In the genomic region with DNA sequence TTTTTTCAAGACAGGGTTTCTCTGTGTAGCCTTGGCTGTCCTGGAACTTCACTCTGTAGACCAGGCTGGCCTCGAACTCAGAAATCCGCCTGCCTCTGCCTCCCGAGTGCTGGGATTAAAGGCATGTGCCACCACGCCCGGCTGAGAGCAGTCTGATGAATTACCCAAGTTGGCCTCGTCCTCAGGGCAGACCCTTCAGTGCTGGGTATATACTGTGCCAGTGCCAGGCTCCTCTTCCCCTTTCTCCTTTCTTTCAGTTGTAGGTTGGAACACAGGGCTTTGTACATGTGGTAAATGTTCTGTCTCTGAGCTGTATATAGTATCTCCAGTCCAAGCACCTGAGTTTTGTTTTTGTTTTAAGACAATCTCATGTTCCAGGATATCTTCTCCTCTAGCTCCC, we compare ENCODE assay signal across 9 mouse cellular contexts. TPM values are rescaled to one million over a fixed set of nuclear protein-coding genes. Genes with fewer than 3 reads are reported as not detected.
DNase-seq lines count a peak whose midpoint lies in the region; ATAC-seq and TF ChIP-seq lines count a peak whose summit lies in the region.
"Had no signal": no experiment of that assay in that cellular context is flagged by ENCODE, and none has a peak within 500 bp of the region (broad histone marks: within the 10 kb centered on the region; RNA-seq: fewer than 3 reads in every experiment).

No protein-coding gene starts in this region.

- no peak for ATAC-seq in kidney, embryonic 15.5 days (replicated peaks; ENCODE audit: low FRiP score)
- ATAC-seq in hindbrain, postnatal 0 days = no peak
- ATAC-seq in midbrain, postnatal 0 days (ENCODE audit: low FRiP score) = no peak
- ATAC-seq: activated CD4-positive, CD25-positive, alpha-beta regulatory T cell, adult 4 months had no signal

- no peak for TF ChIP-seq CTCF in bone marrow macrophage, adult 2 months (IDR thresholded peaks at IDR 0.05; ENCODE audit: low read depth, low read length)
- no peak for TF ChIP-seq CTCF in hindbrain, postnatal 0 days (IDR thresholded peaks at IDR 0.05; ENCODE audit: low read depth)
- TF ChIP-seq CTCF in midbrain, postnatal 0 days (IDR thresholded peaks at IDR 0.05) = no peak
- no peak for TF ChIP-seq CTCF in thymus, adult 2 months (IDR thresholded peaks at IDR 0.05; ENCODE audit: borderline replicate concordance, control insufficient read depth, extremely low read depth, insufficient read depth, low read length, poor library complexity)

- no peak for TF ChIP-seq POLR2A in bone marrow macrophage, adult 2 months (IDR thresholded peaks at IDR 0.05; ENCODE audit: borderline replicate concordance, low read depth, low read length)
- TF ChIP-seq POLR2A in thymus, adult 2 months (IDR thresholded peaks at IDR 0.05; ENCODE audit: control insufficient read depth, extremely low read depth, insufficient read depth, low read length, poor library complexity) = no peak

- DNase-seq in kidney, postnatal 36 days = no peak
- no peak for DNase-seq in hindbrain, postnatal 0 days (ENCODE audit: low spot score)
- DNase-seq in midbrain, postnatal 0 days (ENCODE audit: low spot score) = no peak
- DNase-seq in adrenal gland, postnatal 36 days = no peak
- no peak for DNase-seq in thymus, adult 2 months
- no peak for DNase-seq in layer of hippocampus, postnatal 25 days (ENCODE audit: extremely low spot score in 1 of 2, low spot score in 1 of 2)

- H3K27me3 ChIP-seq in kidney, embryonic 15.5 days = no peaks in the 10 kb centered on the region
- no peaks in the 10 kb centered on the region for H3K27me3 ChIP-seq in hindbrain, postnatal 0 days (ENCODE audit: insufficient read depth, low read length)
- no peaks in the 10 kb centered on the region for H3K27me3 ChIP-seq in midbrain, postnatal 0 days (ENCODE audit: insufficient read depth, low read length)
- no peaks in the 10 kb centered on the region for H3K27me3 ChIP-seq in thymus, adult 2 months (ENCODE audit: control insufficient read depth, insufficient read depth, low read length)

- 65% methylated on average over 6 of the region's 6 CpGs for WGBS in kidney, embryonic 15.5 days
- 67% methylated on average over 6 of the region's 6 CpGs for WGBS in hindbrain, postnatal 0 days
- 76% methylated on average over 6 of the region's 6 CpGs for WGBS in midbrain, postnatal 0 days
- 51% methylated on average over 6 of the region's 6 CpGs for WGBS in thymus, adult 2 months

- peak overlapping the region; percentile 78 for H3K4me2 ChIP-seq in kidney, embryonic 15.5 days
- peak overlapping the region; percentile 97 for H3K4me2 ChIP-seq in hindbrain, postnatal 0 days (ENCODE audit: low read depth, low read length)
- peak overlapping the region; percentile 79 for H3K4me2 ChIP-seq in midbrain, postnatal 0 days (ENCODE audit: low read depth, low read length, poor library complexity, severe bottlenecking)

- peak overlapping the region; percentile 80 for H3K4me3 ChIP-seq in kidney, embryonic 15.5 days (replicated peaks)
- H3K4me3 ChIP-seq in bone marrow macrophage, adult 2 months (ENCODE audit: insufficient read depth, low read length) = peak overlapping the region; percentile 46
- H3K4me3 ChIP-seq in hindbrain, postnatal 0 days (ENCODE audit: low read length) = peak overlapping the region; percentile 86; the same call in 1 of the 2 replicates
- no peak overlapping the region for H3K4me3 ChIP-seq in midbrain, postnatal 0 days (ENCODE audit: low read depth, low read length)
- H3K4me3 ChIP-seq in thymus, adult 2 months (ENCODE audit: control insufficient read depth, insufficient read depth, low read length) = no peak overlapping the region

- no peak overlapping the region for H3K9ac ChIP-seq in kidney, embryonic 15.5 days
- no peak overlapping the region for H3K9ac ChIP-seq in hindbrain, postnatal 0 days (replicated peaks; ENCODE audit: low read length)
- H3K9ac ChIP-seq in midbrain, postnatal 0 days (replicated peaks; ENCODE audit: low read length, poor library complexity, severe bottlenecking) = no peak overlapping the region

- H3K36me3 ChIP-seq in kidney, embryonic 15.5 days = no peaks in the 10 kb centered on the region
- no peaks in the 10 kb centered on the region for H3K36me3 ChIP-seq in hindbrain, postnatal 0 days (ENCODE audit: insufficient read depth, low read length)
- no peaks in the 10 kb centered on the region for H3K36me3 ChIP-seq in midbrain, postnatal 0 days (ENCODE audit: insufficient read depth, low read length)
- no peaks in the 10 kb centered on the region for H3K36me3 ChIP-seq in thymus, adult 2 months (ENCODE audit: control insufficient read depth, insufficient read depth, low read length)

- H3K9me3 ChIP-seq in kidney, embryonic 15.5 days (replicated peaks) = no peaks in the 10 kb centered on the region
- H3K9me3 ChIP-seq in hindbrain, postnatal 0 days (ENCODE audit: low read length) = no peaks in the 10 kb centered on the region
- H3K9me3 ChIP-seq in midbrain, postnatal 0 days (ENCODE audit: low read length) = no peaks in the 10 kb centered on the region

- no peak overlapping the region for H3K27ac ChIP-seq in kidney, embryonic 15.5 days
- no peak overlapping the region for H3K27ac ChIP-seq in bone marrow macrophage, adult 2 months (ENCODE audit: insufficient read depth, low read depth, low read length)
- H3K27ac ChIP-seq in hindbrain, postnatal 0 days = no peak overlapping the region
- H3K27ac ChIP-seq in midbrain, postnatal 0 days (ENCODE audit: low read depth, low read length) = no peak overlapping the region
- no peak overlapping the region for H3K27ac ChIP-seq in thymus, adult 2 months (ENCODE audit: control insufficient read depth, insufficient read depth, low read length)

- peaks cover 35% of the 10 kb centered on the region for H3K4me1 ChIP-seq in kidney, embryonic 15.5 days
- H3K4me1 ChIP-seq in bone marrow macrophage, adult 2 months (ENCODE audit: control insufficient read depth, insufficient read depth, low read length) = peaks cover 14% of the 10 kb centered on the region
- no peaks in the 10 kb centered on the region for H3K4me1 ChIP-seq in hindbrain, postnatal 0 days (ENCODE audit: insufficient read depth, low read length)
- H3K4me1 ChIP-seq in midbrain, postnatal 0 days (ENCODE audit: insufficient read depth, low read length) = peaks cover 4% of the 10 kb centered on the region
- peaks cover 14% of the 10 kb centered on the region for H3K4me1 ChIP-seq in thymus, adult 2 months (replicated peaks; ENCODE audit: control insufficient read depth, insufficient read depth, low read length)

RNA-seq across cellular contexts. Expression of a gene that starts 1.7 kb away (rescaled TPM):
- polyA plus RNA-seq in kidney, embryonic 15.5 days (2015; fragmentation: Nextera tagmentation; extraction: Ambion mirVana) = 38.3 and 39.0 TPM in 2 replicates
- polyA plus RNA-seq in bone marrow macrophage, adult 2 months (2012; ENCODE audit: insufficient read depth, insufficient read length, missing spikeins) = 49.3 and 50.2 TPM in 2 replicates
- total RNA-seq in hindbrain, postnatal 0 days (2014; rRNA removed) = 33.6 and 35.2 TPM in 2 replicates
- 24.9 and 26.5 TPM in 2 replicates for polyA plus RNA-seq in hindbrain, postnatal 0 days (2015; fragmentation: Nextera tagmentation; extraction: Ambion mirVana)
- 36.7 and 41.8 TPM in 2 replicates for total RNA-seq in midbrain, postnatal 0 days (2014; rRNA removed)
- 24.0 and 30.8 TPM in 2 replicates for polyA plus RNA-seq in midbrain, postnatal 0 days (2015; fragmentation: Nextera tagmentation; extraction: Ambion mirVana)
- total RNA-seq in adrenal gland, postnatal 36 days (2021) = 10 to 100 TPM; 46.6 to 58.6 TPM
- 25.4 and 27.4 TPM in 2 replicates for polyA plus RNA-seq in thymus, adult 2 months (2012; rRNA removed)
- total RNA-seq in layer of hippocampus, postnatal 25 days (2021) = 10 to 100 TPM; 55.7 to 63.8 TPM

RNA-seq across cellular contexts. Expression of a gene that starts 30.2 kb away (rescaled TPM):
- 27.8 and 30.2 TPM in 2 replicates for polyA plus RNA-seq in kidney, embryonic 15.5 days (2015; fragmentation: Nextera tagmentation; extraction: Ambion mirVana)
- polyA plus RNA-seq in bone marrow macrophage, adult 2 months (2012; ENCODE audit: insufficient read depth, insufficient read length, missing spikeins) = 39.0 and 40.3 TPM in 2 replicates
- 11.3 and 17.4 TPM in 2 replicates for total RNA-seq in hindbrain, postnatal 0 days (2014; rRNA removed)
- 6.1 and 6.7 TPM in 2 replicates for polyA plus RNA-seq in hindbrain, postnatal 0 days (2015; fragmentation: Nextera tagmentation; extraction: Ambion mirVana)
- 6.3 and 10.9 TPM in 2 replicates for total RNA-seq in midbrain, postnatal 0 days (2014; rRNA removed)
- polyA plus RNA-seq in midbrain, postnatal 0 days (2015; fragmentation: Nextera tagmentation; extraction: Ambion mirVana) = 4.0 and 5.0 TPM in 2 replicates
- 10 to 100 TPM; 32.8 to 43.2 TPM for total RNA-seq in adrenal gland, postnatal 36 days (2021)
- 53.0 and 59.8 TPM in 2 replicates for polyA plus RNA-seq in thymus, adult 2 months (2012; rRNA removed)
- 1 to 10 TPM; 6.8 to 7.8 TPM for total RNA-seq in layer of hippocampus, postnatal 25 days (2021)

RNA-seq across cellular contexts. Expression of a gene that starts 57.1 kb away (rescaled TPM):
- 25.6 TPM in 2 replicates for polyA plus RNA-seq in kidney, embryonic 15.5 days (2015; fragmentation: Nextera tagmentation; extraction: Ambion mirVana)
- polyA plus RNA-seq in bone marrow macrophage, adult 2 months (2012; ENCODE audit: insufficient read depth, insufficient read length, missing spikeins) = 28.1 and 29.1 TPM in 2 replicates
- 63.0 and 67.6 TPM in 2 replicates for total RNA-seq in hindbrain, postnatal 0 days (2014; rRNA removed)
- polyA plus RNA-seq in hindbrain, postnatal 0 days (2015; fragmentation: Nextera tagmentation; extraction: Ambion mirVana) = 37.1 and 37.5 TPM in 2 replicates
- total RNA-seq in midbrain, postnatal 0 days (2014; rRNA removed) = 36.5 and 40.1 TPM in 2 replicates
- polyA plus RNA-seq in midbrain, postnatal 0 days (2015; fragmentation: Nextera tagmentation; extraction: Ambion mirVana) = 35.5 and 36.7 TPM in 2 replicates
- total RNA-seq in adrenal gland, postnatal 36 days (2021) = 10 to 100 TPM; 14.0 to 21.1 TPM
- 45.7 and 52.7 TPM in 2 replicates for polyA plus RNA-seq in thymus, adult 2 months (2012; rRNA removed)
- 10 to 100 TPM; 23.8 to 27.3 TPM for total RNA-seq in layer of hippocampus, postnatal 25 days (2021)

Comparison
In these comparisons a context has a peak if more than half of its experiments do, and no peak if none do; other contexts are left out.
1. H3K4me3 ChIP-seq: peak in kidney, embryonic 15.5 days (single experiment), bone marrow macrophage, adult 2 months (single experiment) and hindbrain, postnatal 0 days (single experiment); none in midbrain, postnatal 0 days (single experiment) and thymus, adult 2 months (single experiment).
2. Peak in every context shown above with its lines, with median percentiles within 50 percentile points of each other: H3K4me2 ChIP-seq.